Mouse (Mus musculus): Measurements from ENCODE around the gene Grin3b. TPM values are rescaled to one million over a fixed set of nuclear protein-coding genes. Genes with fewer than 3 reads are reported as not detected.

Gene Grin3b
- total RNA-seq, 2 experiments from 2014 or later, result 0.14 to 0.20 TPM

- peak overlapping the region; percentile 64 for H3K4me3 ChIP-seq
- DNase-seq (ENCODE audit: extremely low spot score in 1 of 2, low spot score in 2 of 2), result peak; percentile 51 to 58
- peak overlapping the region; percentile 98 for H3K27ac ChIP-seq
- no peak for TF ChIP-seq CTCF (IDR thresholded peaks at IDR 0.05)
- intact Hi-C loops (cut with DNase I), result loop anchor here (2.0 to 10.0 kb wide), 3 partner anchors 53 to 259 kb away; partner anchors contain the start of genes Ndufs7, Polr2e and Stk11
Observed at GRCm38 (mm10) chr10:79985334-79986231, 15.1 kb downstream of the Grin3b start.

DNA sequence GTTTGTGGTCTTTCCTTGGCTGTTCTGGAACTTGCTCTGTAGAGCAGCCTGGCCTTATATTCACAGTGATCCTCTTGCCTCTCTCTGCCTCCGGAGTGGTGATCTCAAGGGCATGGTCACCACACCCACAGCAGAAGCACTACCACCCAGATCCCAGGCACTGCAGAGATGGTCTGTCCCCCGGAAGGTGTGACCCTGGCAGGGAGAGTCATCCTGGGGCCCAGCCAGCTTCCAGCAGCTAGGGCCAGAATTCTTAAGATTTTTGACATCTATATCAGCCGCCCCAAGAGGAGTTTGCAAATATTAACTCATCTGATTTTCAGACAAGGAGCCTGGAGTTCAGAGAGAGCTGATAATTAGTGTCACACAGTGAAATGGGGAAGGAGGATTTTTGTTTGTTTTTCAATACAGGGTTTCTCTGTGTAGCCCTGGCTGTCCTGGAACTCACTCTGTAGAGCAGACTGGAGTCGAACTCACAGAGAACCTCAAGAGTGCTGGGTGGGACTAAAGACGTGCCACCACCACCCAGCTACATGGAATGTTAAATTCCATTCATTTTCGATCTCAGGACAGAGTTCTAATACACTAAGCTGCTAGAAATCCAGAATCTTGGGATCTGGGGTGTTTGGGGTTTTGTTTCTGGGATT, 15.8 kb downstream of the Grin3b start:
- intact Hi-C loops (cut with DNase I), result loop anchor here (10.0 kb wide), 1 partner anchor 258 kb away; the partner anchor contains the start of gene Ndufs7
- TF ChIP-seq CTCF (IDR thresholded peaks at IDR 0.05), result no peak
- Histone ChIP-seq H3K27ac (peak overlapping the region; percentile 98), H3K4me3 (peak overlapping the region; percentile 64)
- DNase-seq (ENCODE audit: extremely low spot score in 1 of 2, low spot score in 2 of 2), result no peak

GRCm38 (mm10) chr10:79986963-79987362, 16.4 kb downstream of the Grin3b start:
- Histone ChIP-seq H3K4me3 (no peak overlapping the region), H3K27ac (peak overlapping the region; percentile 98)
- intact Hi-C loops (cut with DNase I), result loop anchor here (10.0 kb wide), 1 partner anchor 258 kb away; the partner anchor contains the start of gene Ndufs7
- peak; percentile 87 for TF ChIP-seq CTCF (IDR thresholded peaks at IDR 0.05)
- DNase-seq (ENCODE audit: extremely low spot score in 1 of 2, low spot score in 2 of 2), result peak; percentile 79 to 86

DNA sequence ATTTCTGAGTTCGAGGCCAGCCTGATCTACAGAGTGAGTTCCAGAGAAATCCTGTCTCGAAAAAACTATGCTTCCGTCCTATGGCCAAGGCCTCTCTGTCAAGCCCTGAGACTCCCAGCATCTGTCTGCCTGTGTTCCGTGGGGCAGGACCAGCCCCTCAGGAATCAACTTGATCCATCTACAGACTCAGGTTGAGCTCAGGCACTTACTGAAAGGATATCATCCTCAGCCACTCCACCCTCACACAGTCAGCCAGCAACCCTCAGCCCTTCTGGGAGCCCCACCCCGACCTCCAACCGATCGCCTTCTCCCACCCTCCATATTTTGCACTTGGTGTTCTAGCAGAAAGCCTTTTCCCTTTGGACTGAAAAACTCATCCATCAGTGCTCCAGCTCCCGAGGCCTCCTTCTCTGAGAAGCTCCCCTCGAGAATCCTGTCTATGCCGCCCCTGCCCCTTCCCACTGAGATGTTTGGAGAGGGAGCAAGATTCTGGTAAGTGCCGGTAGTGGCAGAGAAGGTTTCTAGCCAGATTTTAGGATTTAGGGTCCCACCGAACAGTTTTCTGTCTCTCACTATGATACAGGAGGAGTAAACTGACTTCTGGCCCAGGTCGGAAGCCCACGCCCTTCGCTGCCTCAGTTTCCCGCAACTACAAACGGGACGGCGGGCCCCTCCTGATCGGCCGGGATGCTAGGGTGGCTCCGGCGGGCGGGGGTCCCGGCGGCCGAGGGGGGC, 17.4 kb downstream of the Grin3b start:
- peak in 1 of 2 experiments; percentile 10 for DNase-seq (ENCODE audit: extremely low spot score in 1 of 2, low spot score in 2 of 2)
- peak overlapping the region; percentile 67; the same call in 1 of the 2 replicates for H3K27ac ChIP-seq
- no peak for TF ChIP-seq CTCF (IDR thresholded peaks at IDR 0.05)
- peak overlapping the region; percentile 50 for H3K4me3 ChIP-seq
- intact Hi-C loops (cut with DNase I), result loop anchor here (10.0 kb wide), 1 partner anchor 257 kb away; the partner anchor contains the start of gene Ndufs7

- Histone ChIP-seq H3K4me3 (peak within 1 kb of the TSS; percentile 50), H3K27ac (peak within 1 kb of the TSS; percentile 67; the same call in 1 of the 2 replicates)
- intact Hi-C loops (cut with DNase I), result loop anchor here (10.0 kb wide), 1 partner anchor 256 kb away; the partner anchor contains the start of gene Ndufs7
- DNase-seq (ENCODE audit: extremely low spot score in 1 of 2, low spot score in 2 of 2), result no peak
- no peak for TF ChIP-seq CTCF (IDR thresholded peaks at IDR 0.05)
Observed at GRCm38 (mm10) chr10:79988506-79989271, 18.2 kb downstream of the Grin3b start, which contains the start of gene Cnn2. TSS of gene Cnn2 (plus strand) at chr10:79988584.

DNA sequence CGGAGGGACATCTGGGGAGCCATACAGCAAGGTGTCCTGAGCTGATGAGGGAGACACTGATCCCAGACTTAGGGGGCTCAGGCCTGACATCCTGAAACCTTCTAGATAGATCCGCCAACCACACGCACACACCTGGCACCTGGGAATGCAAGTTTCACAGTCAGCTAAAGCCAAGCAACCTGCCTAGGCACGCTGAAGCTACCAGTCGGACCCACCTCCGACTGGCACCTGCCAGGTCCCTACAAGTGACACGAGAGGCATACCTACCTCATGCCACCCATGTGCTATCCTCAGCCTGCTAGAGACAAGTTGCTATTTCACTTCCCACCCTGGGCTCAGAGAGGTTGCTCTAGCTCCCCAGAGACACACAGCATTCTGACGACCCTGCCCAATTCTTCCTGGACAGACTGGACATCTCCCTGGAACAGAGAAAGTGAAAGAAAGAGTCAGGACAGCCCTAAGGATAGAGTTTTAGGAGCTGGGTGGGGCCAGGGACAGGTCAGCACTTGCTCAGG, 18.8 kb downstream of the Grin3b start:
- no peak overlapping the region for H3K27ac ChIP-seq
- no peak overlapping the region for H3K4me3 ChIP-seq
- TF ChIP-seq CTCF (IDR thresholded peaks at IDR 0.05), result no peak
- intact Hi-C loops (cut with DNase I), result loop anchor here (10.0 kb wide), 1 partner anchor 255 kb away; the partner anchor contains the start of gene Ndufs7
- no peak for DNase-seq (ENCODE audit: extremely low spot score in 1 of 2, low spot score in 2 of 2)

- intact Hi-C loops (cut with DNase I), result loop anchor here (10.0 kb wide), 1 partner anchor 255 kb away; the partner anchor contains the start of gene Ndufs7
- Histone ChIP-seq H3K4me3 (no peak overlapping the region), H3K27ac (no peak overlapping the region)
- DNase-seq (ENCODE audit: extremely low spot score in 1 of 2, low spot score in 2 of 2), result no peak
- no peak for TF ChIP-seq CTCF (IDR thresholded peaks at IDR 0.05)
Observed at GRCm38 (mm10) chr10:79989870-79990269, 19.4 kb downstream of the Grin3b start.

DNA sequence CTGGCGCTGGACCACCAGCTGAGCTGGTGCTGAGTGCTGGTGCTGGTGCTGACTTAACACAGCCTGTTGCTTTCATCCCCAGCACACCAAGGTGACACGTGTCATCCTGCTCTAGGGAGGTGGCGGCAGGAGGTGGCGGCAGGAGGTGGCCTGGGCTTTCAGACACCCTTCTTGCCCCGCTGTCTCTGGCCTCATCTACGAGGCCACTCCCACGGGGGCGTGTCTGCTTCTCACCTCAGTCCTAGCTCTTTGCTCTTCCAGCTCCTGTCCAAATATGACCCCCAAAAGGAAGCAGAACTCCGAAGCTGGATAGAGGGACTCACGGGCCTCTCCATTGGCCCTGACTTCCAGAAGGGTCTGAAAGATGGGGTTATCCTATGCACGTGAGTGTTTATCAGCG, 20.6 kb downstream of the Grin3b start:
- TF ChIP-seq CTCF (IDR thresholded peaks at IDR 0.05), result no peak
- intact Hi-C loops (cut with DNase I), result no loop called here
- Histone ChIP-seq H3K27ac (no peak overlapping the region), H3K4me3 (no peak overlapping the region)
- DNase-seq (ENCODE audit: extremely low spot score in 1 of 2, low spot score in 2 of 2), result no peak

DNA sequence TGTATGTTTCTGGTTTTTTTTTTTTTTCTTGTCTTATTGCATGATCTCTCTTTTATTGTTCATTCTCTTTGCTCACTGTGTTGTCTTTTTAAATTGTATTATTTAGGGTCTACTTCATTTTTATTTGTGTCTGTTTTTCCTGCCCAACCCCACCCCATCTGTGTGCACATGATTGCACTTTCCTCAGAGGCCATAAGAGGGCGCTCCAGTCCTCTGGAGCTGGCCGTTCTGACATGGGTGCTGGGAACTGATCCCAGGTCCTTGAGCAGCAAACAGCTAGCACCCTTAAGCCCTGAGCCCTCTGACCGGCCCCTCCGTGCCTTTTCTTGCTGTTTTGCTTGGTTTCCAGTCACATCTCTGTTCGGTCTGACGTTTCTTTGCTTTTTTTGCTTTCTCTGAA, 21.0 kb downstream of the Grin3b start:
- intact Hi-C loops (cut with DNase I), result no loop called here
- TF ChIP-seq CTCF (IDR thresholded peaks at IDR 0.05), result peak; percentile 20
- Histone ChIP-seq H3K27ac (no peak overlapping the region), H3K4me3 (no peak overlapping the region)
- DNase-seq (ENCODE audit: extremely low spot score in 1 of 2, low spot score in 2 of 2), result no peak

DNA sequence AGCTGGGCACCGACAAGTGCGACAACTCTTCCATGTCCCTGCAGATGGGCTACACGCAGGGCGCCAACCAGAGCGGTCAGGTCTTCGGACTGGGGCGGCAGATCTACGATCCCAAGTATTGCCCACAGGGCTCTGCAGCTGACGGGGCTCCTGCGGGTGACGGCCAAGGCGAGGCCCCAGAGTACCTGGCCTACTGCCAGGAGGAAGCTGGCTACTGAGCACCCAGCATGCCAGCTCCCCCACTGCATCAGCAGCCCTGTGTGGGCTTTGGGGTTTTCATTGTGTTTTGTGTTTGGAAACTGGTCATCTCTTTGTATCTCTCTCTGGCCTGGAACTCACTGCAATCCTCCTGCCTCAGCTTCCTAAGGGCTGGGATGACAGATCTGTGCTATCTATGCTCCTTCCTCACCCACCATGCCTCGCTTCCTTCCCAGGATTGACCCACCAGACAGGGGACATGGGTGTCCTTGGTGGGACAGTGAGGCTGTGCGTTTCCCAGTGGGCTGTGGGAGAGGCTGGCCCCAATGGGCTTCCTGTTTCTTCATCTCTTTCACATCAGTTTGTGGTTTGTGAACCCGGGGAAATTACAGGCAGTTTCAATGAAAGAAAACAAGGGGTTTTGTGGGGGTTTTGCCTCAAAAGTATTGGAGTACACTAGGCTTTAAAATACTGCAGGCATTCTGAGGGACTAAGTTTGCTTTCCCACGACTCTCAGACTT, 24.0 kb downstream of the Grin3b start:
- no peak for TF ChIP-seq CTCF (IDR thresholded peaks at IDR 0.05)
- no peak overlapping the region for H3K4me3 ChIP-seq
- H3K27ac ChIP-seq, result no peak overlapping the region
- no peak for DNase-seq (ENCODE audit: extremely low spot score in 1 of 2, low spot score in 2 of 2)
- intact Hi-C loops (cut with DNase I), result loop anchor here (5.0 kb wide), 1 partner anchor 43 kb away; the partner anchor contains the start of gene Polr2e
